In genomic region chr13:16977743-16978142, GRCm38 (mm10) we compare ENCODE assay signal across 14 mouse cellular contexts.
DNase-seq lines count a peak whose midpoint lies in the region; ATAC-seq lines count a peak whose summit lies in the region.
"Had no signal": no experiment of that assay in that cellular context is flagged by ENCODE, and none has a peak within 500 bp of the region (broad histone marks: within the 10 kb centered on the region; RNA-seq: fewer than 3 reads in every experiment).

No protein-coding gene starts in this region.

- no peaks in the 10 kb centered on the region for H3K36me3 ChIP-seq in heart, embryonic 14.5 days (ENCODE audit: control insufficient read depth, insufficient read depth, low read length)

- no peaks in the 10 kb centered on the region for H3K27me3 ChIP-seq in heart, embryonic 14.5 days (ENCODE audit: control insufficient read depth, insufficient read depth, low read length)
- H3K27me3 ChIP-seq: CH12.LX had no signal

- H3K4me3 ChIP-seq in heart, embryonic 14.5 days (ENCODE audit: control insufficient read depth in 1 of 2, insufficient read depth in 1 of 2, low read depth in 1 of 2, low read length in 2 of 2) = no peak overlapping the region
- H3K4me3 ChIP-seq: erythroblast, embryonic 14.5 days had no signal

- H3K9me3 ChIP-seq in heart, embryonic 14.5 days (ENCODE audit: control insufficient read depth, low read length) = no peaks in the 10 kb centered on the region

- H3K4me1 ChIP-seq in heart, embryonic 14.5 days (ENCODE audit: control insufficient read depth in 2 of 2, insufficient read depth in 2 of 2, low read length in 2 of 2) = peaks cover 2 to 4% of the 10 kb centered on the region in 2 experiments; a peak in 1 of 4 replicates

- no peak for DNase-seq in heart, adult 8-10 months (ENCODE audit: low spot score)
- DNase-seq in left cerebral cortex, adult 18-20 months (ENCODE audit: low spot score in 2 of 2) = peak; percentile 74 to 82
- peak; percentile 47 for DNase-seq in right cerebral cortex, postnatal 14 days
- no peak for DNase-seq in gastrocnemius, postnatal 4 days (ENCODE audit: low spot score in 2 of 2)
- DNase-seq: adrenal gland, postnatal 10 days; heart, adult 18-20 months; kidney, postnatal 36 days; lung, postnatal 10 days had no signal

- H3K4me2 ChIP-seq in heart, embryonic 14.5 days (ENCODE audit: low read length) = peak overlapping the region; percentile 30; the same call in 1 of the 2 replicates

- ATAC-seq in heart, embryonic 14.5 days (ENCODE audit: insufficient number of reproducible peaks, insufficient read depth, low FRiP score, low read depth) = no peak
- ATAC-seq in frontal cortex, adult (ENCODE audit: low TSS enrichment) = peak; percentile 97
- no peak for ATAC-seq in erythroblast, adult 5-6 weeks (replicated peaks; ENCODE audit: low FRiP score, poor library complexity, severe bottlenecking)
- no peak for ATAC-seq in CD4-positive, CD25-positive, alpha-beta regulatory T cell, adult 4 months

- WGBS in heart, embryonic 14.5 days = 35% methylated on average over 6 of the region's 6 CpGs

- H3K9ac ChIP-seq in heart, embryonic 14.5 days (ENCODE audit: low read length) = no peak overlapping the region

- H3K27ac ChIP-seq in heart, embryonic 14.5 days (replicated peaks in 1 of 2; ENCODE audit: control insufficient read depth in 1 of 2, insufficient read depth in 1 of 2, low read depth in 2 of 2, low read length in 2 of 2) = 0 out of 4 replicates have a peak overlapping the region, but pooled peaks of 1 of the 2 experiments have one; percentile 10

Comparison
In these comparisons a context has a peak if more than half of its experiments do, and no peak if none do; other contexts are left out.
1. DNase-seq: peak in left cerebral cortex, adult 18-20 months (2 of 2) and right cerebral cortex, postnatal 14 days (single experiment); none in heart, adult 8-10 months (single experiment) and gastrocnemius, postnatal 4 days (0 of 2).